Mouse (Mus musculus) bone marrow macrophage, adult 2 months (primary cell): Measurements from ENCODE around the gene Hoxd13.

Source experiments
- CTCF ChIP-seq: IDR thresholded peaks from 2 replicates; pipeline ENCODE4 v1.5.1; 2012; ENCODE audit warnings: low read depth, mild to moderate bottlenecking, low read length, moderate library complexity
- POLR2A ChIP-seq: IDR thresholded peaks from 2 replicates; pipeline ENCODE4 v1.6.1; 2012; ENCODE audit warnings: mild to moderate bottlenecking, low read depth, low read length, borderline replicate concordance

DNA sequence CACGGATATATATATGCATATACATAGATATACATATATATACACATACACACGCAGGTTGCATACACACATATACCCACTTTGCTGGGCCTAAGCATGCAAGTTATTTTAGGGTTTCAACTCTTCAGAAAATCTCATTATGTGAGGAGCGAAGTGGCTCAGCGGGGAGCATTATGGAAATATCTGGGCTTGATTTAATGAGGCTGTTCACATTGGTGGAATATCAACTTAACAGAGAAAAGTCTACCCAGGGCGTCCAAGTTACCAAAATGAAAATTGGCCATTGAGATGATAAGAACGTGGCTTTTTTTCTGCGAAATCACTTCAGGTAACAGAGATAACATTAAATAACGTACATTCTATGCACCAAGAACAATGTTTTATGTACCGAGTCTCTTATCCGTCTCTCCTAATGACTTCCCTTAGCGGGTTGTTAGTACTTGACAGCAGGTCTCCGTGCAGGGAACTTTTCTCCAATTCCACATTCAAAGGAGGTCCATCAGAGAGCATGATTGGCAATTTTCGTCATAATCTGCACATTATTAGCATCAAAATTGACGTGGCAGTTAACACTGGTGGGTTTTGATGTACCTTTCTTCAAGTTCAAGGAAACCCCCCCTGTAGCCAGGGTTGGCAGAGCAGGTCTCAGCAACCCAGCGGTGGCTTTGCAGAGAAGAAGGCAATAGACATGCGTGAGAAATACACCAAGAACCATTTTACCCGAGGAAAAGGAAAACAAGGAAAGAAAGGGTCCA is 14.2 kb upstream of the Hoxd13 start:
- TF ChIP-seq CTCF (no peak), POLR2A (no peak)
